Mouse (Mus musculus) midbrain, embryonic 15.5 days (tissue): ENCODE data around the gene Gnl2. TPM values are rescaled to one million over a fixed set of nuclear protein-coding genes. Genes with fewer than 3 reads are reported as not detected.

Experiments used
- ATAC-seq: fragments of 200-750 bp; cut with Nextera tagmentation; replicated peaks from 2 replicates; pipeline ENCODE4 v1.8.0; 2017; ENCODE audit warnings: moderate TSS enrichment
- H3K27ac ChIP-seq: fragments of 300-500 bp; sonication (generic); 2 replicates; pipeline ENCODE4 v1.5.1; 2015; ENCODE audit warnings: mild to moderate bottlenecking, inconsistent platforms
- H3K27me3 ChIP-seq: fragments of 300-500 bp; sonication (generic); replicated peaks from 2 replicates; pipeline ENCODE4 v1.6.1; 2015; ENCODE audit warnings: inconsistent platforms
- H3K36me3 ChIP-seq: fragments of 300-500 bp; sonication (generic); replicated peaks from 2 replicates; pipeline ENCODE4 v1.6.1; 2015; ENCODE audit warnings: inconsistent platforms
- H3K4me1 ChIP-seq: fragments of 300-500 bp; sonication (generic); 2 replicates; pipeline ENCODE4 v1.6.1; 2015; ENCODE audit warnings: inconsistent platforms
- H3K4me2 ChIP-seq: fragments of 300-500 bp; sonication (generic); 2 replicates; pipeline ENCODE4 v1.6.1; 2015; ENCODE audit warnings: inconsistent platforms, mild to moderate bottlenecking, moderate library complexity
- H3K4me3 ChIP-seq: fragments of 300-500 bp; sonication (generic); 2 replicates; pipeline ENCODE4 v1.5.1; 2015; ENCODE audit warnings: mild to moderate bottlenecking, inconsistent platforms
- H3K9ac ChIP-seq: fragments of 300-500 bp; sonication (generic); 2 replicates; pipeline ENCODE4 v1.6.1; 2015; ENCODE audit warnings: mild to moderate bottlenecking, inconsistent platforms
- H3K9me3 ChIP-seq: fragments of 300-500 bp; sonication (generic); 2 replicates; pipeline ENCODE4 v1.6.1; 2016; ENCODE audit warnings: inconsistent platforms
- WGBS: fragments of 180-500 bp; shearing (Covaris S2); methylation state at CpG from one replicate; pipeline ENCODE4 v1.1.7; 2015; ENCODE audit warnings: mixed read lengths; 5-methylcytosine and 5-hydroxymethylcytosine counted together
- polyA plus RNA-seq: library from polyadenylated mRNA; unstranded; fragments of >200 nt; fragmentation: Nextera tagmentation; extraction: Ambion mirVana; gene quantifications from 2 replicates; pipeline ENCODE4 v1.2.1, GENCODE M21; 2015

Gene Gnl2
- polyA plus RNA-seq, 1 experiment from 2014 or later = 104 TPM

DNA sequence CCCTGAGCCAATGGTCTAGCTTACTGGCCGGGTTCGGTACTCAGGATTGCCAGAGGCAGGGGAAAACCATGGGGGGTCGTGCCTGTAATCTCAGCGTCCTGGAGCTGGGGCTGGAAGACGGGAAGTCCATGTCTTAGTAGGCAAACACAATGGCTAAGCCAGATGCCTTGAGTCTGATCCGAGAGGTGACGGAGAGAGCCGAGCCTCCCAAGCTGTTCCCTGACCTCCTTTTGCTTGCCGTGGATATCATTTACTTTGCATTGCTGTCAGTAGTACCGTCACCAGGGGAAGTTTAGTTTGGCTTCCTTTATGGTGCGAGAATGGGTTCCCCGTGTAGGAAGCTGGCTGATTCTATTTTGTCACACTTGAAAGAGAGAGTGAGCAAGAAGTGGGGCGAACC lies 84.9 kb downstream of the Gnl2 start:
- Histone ChIP-seq H3K9me3 (no peaks in the 10 kb centered on the region), H3K9ac (no peak overlapping the region), H3K36me3 (peaks cover 27% of the 10 kb centered on the region), H3K27me3 (no peaks in the 10 kb centered on the region), H3K4me1 (0 out of 2 replicates have a peak, but pooled peaks cover 3% of the 10 kb centered on the region), H3K4me2 (no peak overlapping the region), H3K27ac (no peak overlapping the region), H3K4me3 (no peak overlapping the region)
- WGBS = 64% methylated on average over 13 of the region's 13 CpGs
- ATAC-seq = no peak

Other genes starting within 250 kb of the Gnl2 start
- gene Mtf1, start 214.5 kb upstream of the Gnl2 start, polyA plus RNA-seq = 13.7 and 16.0 TPM in 2 replicates
- 49.2 and 50.5 TPM in 2 replicates for gene Yrdc, start 165.9 kb upstream of the Gnl2 start, polyA plus RNA-seq
- gene 1110065P20Rik, start 165.4 kb upstream of the Gnl2 start, polyA plus RNA-seq = 94.8 and 95.8 TPM in 2 replicates
- 13.8 and 14.2 TPM in 2 replicates for gene Maneal, start 154.4 kb upstream of the Gnl2 start, polyA plus RNA-seq
- 16.1 and 16.3 TPM in 2 replicates for gene Epha10, start 135.7 kb upstream of the Gnl2 start, polyA plus RNA-seq
- 14.3 and 16.9 TPM in 2 replicates for gene 9930104L06Rik, start 79.5 kb upstream of the Gnl2 start, polyA plus RNA-seq
- 24.8 and 30.6 TPM in 2 replicates for gene Cdca8, start 77.3 kb upstream of the Gnl2 start, polyA plus RNA-seq
- gene Rspo1, start 30.2 kb upstream of the Gnl2 start, polyA plus RNA-seq = 2.4 and 3.7 TPM in 2 replicates
- 1.3 and 1.5 TPM in 2 replicates for gene Dnali1, start 49.1 kb downstream of the Gnl2 start, polyA plus RNA-seq
- gene Snip1, start 50.1 kb downstream of the Gnl2 start, polyA plus RNA-seq = 27.3 and 28.1 TPM in 2 replicates
- gene Meaf6, start 68.5 kb downstream of the Gnl2 start, polyA plus RNA-seq = 152 and 168 TPM in 2 replicates
- 0.15 TPM in 2 replicates for gene Zc3h12a, start 111.3 kb downstream of the Gnl2 start, polyA plus RNA-seq